Mouse (Mus musculus) brain, embryonic 14.5 days (tissue): ENCODE measurements around the gene Ap4m1.

Source experiments
- CTCF ChIP-seq: fragments of 200-500 bp; IDR thresholded peaks from 2 replicates; pipeline ENCODE4 v1.5.1; 2012; ENCODE audit warnings: inconsistent platforms, mild to moderate bottlenecking, moderate library complexity, borderline replicate concordance; ENCODE audit not compliant: insufficient read depth, insufficient read length; ENCODE audit errors: extremely low read depth
- POLR2A ChIP-seq: fragments of 200-500 bp; IDR thresholded peaks from 2 replicates; pipeline ENCODE4 v1.6.1; 2012; ENCODE audit warnings: mild to moderate bottlenecking, inconsistent platforms, borderline replicate concordance; ENCODE audit not compliant: poor library complexity, insufficient read depth, insufficient read length, severe bottlenecking; ENCODE audit errors: extremely low read depth

GRCm38 (mm10) chr5:138207253-138207652 is 35.5 kb downstream of the Ap4m1 start:
- TF ChIP-seq POLR2A: no peak
- TF ChIP-seq CTCF: no peak
